Mouse (Mus musculus) embryonic fibroblast, embryonic 13.5 days (primary cell): ENCODE measurements at regions not wholly inside any gene's neighbourhood (a gene's known extent, or its start where the extent isn't known, plus 50 kb on each side); places are given as distances from the start of the nearest gene placed in this dataset.

ENCODE experiments used
- CTCF ChIP-seq: IDR thresholded peaks from 2 replicates; pipeline ENCODE4 v1.5.1; 2011; ENCODE audit warnings: mild to moderate bottlenecking, control low read depth, low read length, moderate library complexity, borderline replicate concordance; ENCODE audit not compliant: insufficient read depth
- POLR2A ChIP-seq: IDR thresholded peaks from 2 replicates; pipeline ENCODE4 v1.6.1; 2011; ENCODE audit warnings: low read depth, mild to moderate bottlenecking, control low read depth, low read length, moderate library complexity

GRCm38 (mm10) chr9:48066730-48067345, 95.0 kb upstream of the Nxpe4 start:
- no peak for TF ChIP-seq CTCF
- no peak for TF ChIP-seq POLR2A
